In genomic region chr2:32823579-32824154, GRCm38 (mm10) we compare ENCODE assay signal across 13 mouse cellular contexts. TPM values are rescaled to one million over a fixed set of nuclear protein-coding genes. Genes with fewer than 3 reads are reported as not detected.
DNase-seq lines count a peak whose midpoint lies in the region; ATAC-seq and TF ChIP-seq lines count a peak whose summit lies in the region.
"Had no signal": no experiment of that assay in that cellular context is flagged by ENCODE, and none has a peak within 500 bp of the region (broad histone marks: within the 10 kb centered on the region; RNA-seq: fewer than 3 reads in every experiment).

No protein-coding gene starts in this region.

- H3K4me3 ChIP-seq in kidney, embryonic 15.5 days (replicated peaks): no peak overlapping the region
- H3K4me3 ChIP-seq in spleen, adult 2 months (ENCODE audit: extremely low read depth, insufficient read depth, insufficient read length): no peak overlapping the region
- no peak overlapping the region for H3K4me3 ChIP-seq in hindbrain, embryonic 14.5 days (replicated peaks; ENCODE audit: low read length)
- H3K4me3 ChIP-seq: gastrocnemius, adult 2 months; limb, embryonic 15.5 days had no signal

- WGBS in kidney, embryonic 15.5 days: 39% methylated on average over 8 of the region's 8 CpGs
- 52% methylated on average over 8 of the region's 8 CpGs for WGBS in spleen, adult 2 months
- WGBS in hindbrain, embryonic 14.5 days: 41% methylated on average over 8 of the region's 8 CpGs

- no peak overlapping the region for H3K4me2 ChIP-seq in kidney, embryonic 15.5 days
- no peak overlapping the region for H3K4me2 ChIP-seq in hindbrain, embryonic 14.5 days (replicated peaks)
- H3K4me2 ChIP-seq: limb, embryonic 15.5 days had no signal

- H3K4me1 ChIP-seq in kidney, embryonic 15.5 days: peaks cover 23% of the 10 kb centered on the region
- peaks cover 12% of the 10 kb centered on the region; the same call in 1 of the 2 replicates for H3K4me1 ChIP-seq in spleen, adult 2 months (ENCODE audit: control insufficient read depth, insufficient read depth, insufficient read length)
- H3K4me1 ChIP-seq in hindbrain, embryonic 14.5 days (replicated peaks; ENCODE audit: control insufficient read depth, insufficient read depth, low read length): no peaks in the 10 kb centered on the region; the same call in 1 of the 2 replicates
- H3K4me1 ChIP-seq: limb, embryonic 15.5 days had no signal

- ATAC-seq in kidney, embryonic 15.5 days (replicated peaks; ENCODE audit: low FRiP score): no peak
- ATAC-seq in hindbrain, embryonic 14.5 days (ENCODE audit: low FRiP score): no peak
- no peak for ATAC-seq in granulocyte monocyte progenitor cell, adult 5-6 weeks (replicated peaks; ENCODE audit: poor library complexity, severe bottlenecking)
- ATAC-seq: intestine, postnatal 0 days had no signal

- no peaks in the 10 kb centered on the region for H3K36me3 ChIP-seq in kidney, embryonic 15.5 days
- no peaks in the 10 kb centered on the region for H3K36me3 ChIP-seq in spleen, adult 2 months (ENCODE audit: control insufficient read depth, insufficient read depth, low read length)
- H3K36me3 ChIP-seq in hindbrain, embryonic 14.5 days (replicated peaks; ENCODE audit: control insufficient read depth, insufficient read depth): peaks cover 29% of the 10 kb centered on the region
- H3K36me3 ChIP-seq in splenic B cell, adult 2 months (ENCODE audit: control insufficient read depth, insufficient read depth, low read length, poor library complexity, severe bottlenecking): no peaks in the 10 kb centered on the region
- H3K36me3 ChIP-seq: limb, embryonic 15.5 days had no signal

- H3K27ac ChIP-seq in kidney, embryonic 15.5 days: 0 out of 2 replicates have a peak overlapping the region, but pooled peaks have one; percentile 9
- H3K27ac ChIP-seq in spleen, adult 2 months (ENCODE audit: insufficient read depth, low read length): 0 out of 2 replicates have a peak overlapping the region, but pooled peaks have one; percentile 35
- H3K27ac ChIP-seq in hindbrain, embryonic 14.5 days: peak overlapping the region; percentile 27; the same call in 1 of the 2 replicates
- H3K27ac ChIP-seq: gastrocnemius, adult 2 months; limb, embryonic 15.5 days had no signal

- H3K9me3 ChIP-seq in kidney, embryonic 15.5 days (replicated peaks): no peaks in the 10 kb centered on the region
- H3K9me3 ChIP-seq in hindbrain, embryonic 14.5 days (ENCODE audit: control insufficient read depth, low read length): no peaks in the 10 kb centered on the region
- H3K9me3 ChIP-seq: limb, embryonic 15.5 days had no signal

- H3K27me3 ChIP-seq in kidney, embryonic 15.5 days: no peaks in the 10 kb centered on the region
- no peaks in the 10 kb centered on the region for H3K27me3 ChIP-seq in spleen, adult 2 months (ENCODE audit: control insufficient read depth, insufficient read depth, low read length)
- H3K27me3 ChIP-seq in hindbrain, embryonic 14.5 days (ENCODE audit: control insufficient read depth, insufficient read depth, low read length): no peaks in the 10 kb centered on the region
- no peaks in the 10 kb centered on the region for H3K27me3 ChIP-seq in splenic B cell, adult 2 months (ENCODE audit: control insufficient read depth, insufficient read depth, low read length, poor library complexity, severe bottlenecking)
- H3K27me3 ChIP-seq: limb, embryonic 15.5 days had no signal

- DNase-seq in kidney, adult 18-20 months: no peak
- DNase-seq in spleen, adult 2 months (ENCODE audit: low read depth in 1 of 2, low spot score in 2 of 2): peak in 1 of 2 experiments; percentile 15
- DNase-seq in spleen, postnatal 4 days (ENCODE audit: low spot score in 2 of 2): no peak
- no peak for DNase-seq in hindbrain, embryonic 14.5 days (ENCODE audit: low spot score)
- DNase-seq in splenic B cell, adult 2 months (ENCODE audit: low read depth, low spot score): peak; percentile 52
- no peak for DNase-seq in T-cell, adult 2 months (ENCODE audit: low spot score)
- DNase-seq: adrenal gland, adult 8-10 months; gastrocnemius, adult 2 months; thymus, postnatal 4 days had no signal

- H3K9ac ChIP-seq in kidney, embryonic 15.5 days: no peak overlapping the region
- H3K9ac ChIP-seq in hindbrain, embryonic 14.5 days: no peak overlapping the region
- H3K9ac ChIP-seq: limb, embryonic 15.5 days had no signal

- no peak for TF ChIP-seq CTCF in spleen, adult 2 months (IDR thresholded peaks at IDR 0.05; ENCODE audit: extremely low read depth, insufficient read depth, insufficient read length, insufficient replicate concordance)

- no peak for TF ChIP-seq POLR2A in spleen, adult 2 months (IDR thresholded peaks at IDR 0.05; ENCODE audit: low read depth, low read length)

RNA-seq across cellular contexts. Expression of gene Stxbp1, which starts 23.4 kb away (rescaled TPM):
- polyA plus RNA-seq in kidney, embryonic 15.5 days (2015; fragmentation: Nextera tagmentation; extraction: Ambion mirVana): 16.5 and 19.3 TPM in 2 replicates
- 5.5 and 5.6 TPM in 2 replicates for polyA plus RNA-seq in spleen, adult 2 months (2012; rRNA removed)
- polyA plus RNA-seq in hindbrain, embryonic 14.5 days (2014; fragmentation: Nextera tagmentation; extraction: Ambion mirVana): 275 and 317 TPM in 2 replicates
- total RNA-seq in granulocyte monocyte progenitor cell, adult 5-6 weeks (2014; fragmentation: Nextera tagmentation): 3.5 and 6.3 TPM in 2 replicates
- 1.3 and 1.6 TPM in 2 replicates for total RNA-seq in granulocyte monocyte progenitor cell, adult 5-6 weeks (2017)

RNA-seq across cellular contexts. Expression of gene Cfap157, which starts 39.4 kb away (rescaled TPM):
- 0.45 and 0.64 TPM in 2 replicates for polyA plus RNA-seq in kidney, embryonic 15.5 days (2015; fragmentation: Nextera tagmentation; extraction: Ambion mirVana)
- polyA plus RNA-seq in spleen, adult 2 months (2012; rRNA removed): not detected in 2 replicates
- 0.42 and 1.2 TPM in 2 replicates for polyA plus RNA-seq in hindbrain, embryonic 14.5 days (2014; fragmentation: Nextera tagmentation; extraction: Ambion mirVana)
- total RNA-seq in granulocyte monocyte progenitor cell, adult 5-6 weeks (2014; fragmentation: Nextera tagmentation): not detected in 2 replicates
- not detected in 2 replicates for total RNA-seq in granulocyte monocyte progenitor cell, adult 5-6 weeks (2017)
- total RNA-seq: adrenal gland, adult 8-10 months; gastrocnemius, adult 2 months had no signal

RNA-seq across cellular contexts. Expression of gene Ptrh1, which starts 48.1 kb away (rescaled TPM):
- 5.1 and 5.5 TPM in 2 replicates for polyA plus RNA-seq in kidney, embryonic 15.5 days (2015; fragmentation: Nextera tagmentation; extraction: Ambion mirVana)
- 5.1 and 10.2 TPM in 2 replicates for polyA plus RNA-seq in spleen, adult 2 months (2012; rRNA removed)
- polyA plus RNA-seq in hindbrain, embryonic 14.5 days (2014; fragmentation: Nextera tagmentation; extraction: Ambion mirVana): 4.3 and 5.1 TPM in 2 replicates
- 3.5 and 4.7 TPM in 2 replicates for total RNA-seq in granulocyte monocyte progenitor cell, adult 5-6 weeks (2014; fragmentation: Nextera tagmentation)
- 2.9 and 3.0 TPM in 2 replicates for total RNA-seq in granulocyte monocyte progenitor cell, adult 5-6 weeks (2017)

RNA-seq across cellular contexts. Expression of gene Ttc16, which starts 48.2 kb away (rescaled TPM):
- 0.15 and 0.25 TPM in 2 replicates for polyA plus RNA-seq in kidney, embryonic 15.5 days (2015; fragmentation: Nextera tagmentation; extraction: Ambion mirVana)
- 0.20 and 0.21 TPM in 2 replicates for polyA plus RNA-seq in spleen, adult 2 months (2012; rRNA removed)
- polyA plus RNA-seq in hindbrain, embryonic 14.5 days (2014; fragmentation: Nextera tagmentation; extraction: Ambion mirVana): 0.52 and 0.74 TPM in 2 replicates
- 0.15 TPM in 1 of 2 replicates, not detected in the other for total RNA-seq in granulocyte monocyte progenitor cell, adult 5-6 weeks (2014; fragmentation: Nextera tagmentation)
- total RNA-seq in granulocyte monocyte progenitor cell, adult 5-6 weeks (2017): 0.09 and 0.26 TPM in 2 replicates
- total RNA-seq: gastrocnemius, adult 2 months had no signal

RNA-seq across cellular contexts. Expression of gene Fam129b, which starts 52.2 kb away (rescaled TPM):
- 44.5 and 47.7 TPM in 2 replicates for polyA plus RNA-seq in kidney, embryonic 15.5 days (2015; fragmentation: Nextera tagmentation; extraction: Ambion mirVana)
- 11.0 and 11.6 TPM in 2 replicates for polyA plus RNA-seq in spleen, adult 2 months (2012; rRNA removed)
- 16.8 and 19.4 TPM in 2 replicates for polyA plus RNA-seq in hindbrain, embryonic 14.5 days (2014; fragmentation: Nextera tagmentation; extraction: Ambion mirVana)
- 7.9 and 20.5 TPM in 2 replicates for total RNA-seq in granulocyte monocyte progenitor cell, adult 5-6 weeks (2014; fragmentation: Nextera tagmentation)
- 6.2 and 9.6 TPM in 2 replicates for total RNA-seq in granulocyte monocyte progenitor cell, adult 5-6 weeks (2017)

Comparison
In these comparisons a context has a peak if more than half of its experiments do, and no peak if none do; other contexts are left out.
1. RNA of gene Stxbp1, which starts 23.4 kb away (polyA plus RNA-seq): 275 to 317 TPM in hindbrain, embryonic 14.5 days; 16.5 to 19.3 TPM in kidney, embryonic 15.5 days and 5.5 to 5.6 TPM in spleen, adult 2 months; every median in the first group is over 10 times any median in the second.
2. Peak in every context shown above with its lines, with median percentiles within 50 percentile points of each other: H3K27ac ChIP-seq.